Mouse (Mus musculus) splenic B cell, adult 2 months (primary cell): Measurements from ENCODE around the gene Cmss1.

Experiments
- DNase-seq: peaks from one replicate; pipeline ENCODE4 v3.0.0-alpha.2; 2011; ENCODE audit warnings: low read depth, low spot score
- H3K27me3 ChIP-seq: 2 replicates; pipeline ENCODE4 v1.6.1; 2012; ENCODE audit warnings: mild to moderate bottlenecking, low read length, moderate library complexity, mixed read lengths; ENCODE audit not compliant: control insufficient read depth, poor library complexity, insufficient read depth, severe bottlenecking
- H3K36me3 ChIP-seq: 2 replicates; pipeline ENCODE4 v1.6.1; 2012; ENCODE audit warnings: mild to moderate bottlenecking, low read length, moderate library complexity, mixed read lengths; ENCODE audit not compliant: control insufficient read depth, poor library complexity, insufficient read depth, severe bottlenecking

Cmss1 gene

DNA sequence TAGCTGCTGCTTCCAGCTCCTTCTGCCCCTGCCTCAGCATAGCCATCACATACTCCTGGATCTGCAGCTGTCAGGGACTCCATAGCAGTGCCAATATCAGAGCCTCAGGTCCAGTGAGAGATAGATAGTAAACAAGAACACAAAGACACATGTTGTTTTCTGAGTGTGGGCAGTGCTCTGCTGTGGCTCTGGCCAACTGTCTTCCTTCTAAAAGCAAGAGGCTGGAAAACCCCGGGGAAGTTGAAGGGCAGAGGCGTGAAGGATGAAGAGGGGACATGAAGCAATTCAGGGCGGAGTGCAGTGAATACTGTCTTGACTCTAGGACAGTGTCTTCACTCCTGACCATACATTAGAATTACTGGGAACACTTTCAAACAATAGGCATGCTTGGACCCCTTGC is 151.1 kb downstream of the Cmss1 start:
- Histone ChIP-seq H3K36me3 (no peaks in the 10 kb centered on the region), H3K27me3 (no peaks in the 10 kb centered on the region)
- no peak for DNase-seq

DNA sequence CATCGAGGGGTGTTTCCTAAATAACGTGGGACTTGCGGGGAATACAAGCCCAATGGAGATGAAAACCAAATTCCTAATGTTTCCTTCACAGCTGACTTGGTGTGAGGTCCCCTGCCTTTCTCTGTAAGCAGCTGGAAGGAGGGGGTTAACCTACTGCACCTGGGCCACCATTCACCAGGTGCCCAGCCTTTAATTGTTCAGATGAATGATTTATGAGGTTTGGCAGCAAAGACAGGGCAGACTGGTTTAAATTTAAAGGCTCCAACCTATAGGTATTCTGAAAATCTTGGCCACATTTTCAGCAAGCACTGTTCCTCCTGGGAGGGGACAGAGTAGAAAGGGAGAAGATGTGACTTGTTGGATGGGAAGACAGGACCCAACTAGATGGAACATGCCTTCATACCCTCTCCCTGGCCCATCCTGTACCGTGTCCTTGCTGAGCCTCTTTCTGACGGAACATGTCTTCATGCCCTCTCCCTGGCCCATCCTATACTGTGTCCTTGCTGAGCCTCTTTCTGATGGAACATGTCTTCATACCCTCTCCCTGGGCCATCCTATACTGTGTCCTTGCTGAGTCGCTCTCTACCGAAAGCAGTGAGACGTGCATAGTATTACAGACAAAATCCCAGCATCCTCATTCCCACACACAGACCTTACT is 152.4 kb downstream of the Cmss1 start:
- no peaks in the 10 kb centered on the region for H3K27me3 ChIP-seq
- no peaks in the 10 kb centered on the region for H3K36me3 ChIP-seq
- DNase-seq: no peak

- no peak for DNase-seq
- Histone ChIP-seq H3K27me3 (no peaks in the 10 kb centered on the region), H3K36me3 (no peaks in the 10 kb centered on the region)
These were observed 153.7 kb downstream of the Cmss1 start for GRCm38 (mm10) chr16:57453009-57453408.

DNA sequence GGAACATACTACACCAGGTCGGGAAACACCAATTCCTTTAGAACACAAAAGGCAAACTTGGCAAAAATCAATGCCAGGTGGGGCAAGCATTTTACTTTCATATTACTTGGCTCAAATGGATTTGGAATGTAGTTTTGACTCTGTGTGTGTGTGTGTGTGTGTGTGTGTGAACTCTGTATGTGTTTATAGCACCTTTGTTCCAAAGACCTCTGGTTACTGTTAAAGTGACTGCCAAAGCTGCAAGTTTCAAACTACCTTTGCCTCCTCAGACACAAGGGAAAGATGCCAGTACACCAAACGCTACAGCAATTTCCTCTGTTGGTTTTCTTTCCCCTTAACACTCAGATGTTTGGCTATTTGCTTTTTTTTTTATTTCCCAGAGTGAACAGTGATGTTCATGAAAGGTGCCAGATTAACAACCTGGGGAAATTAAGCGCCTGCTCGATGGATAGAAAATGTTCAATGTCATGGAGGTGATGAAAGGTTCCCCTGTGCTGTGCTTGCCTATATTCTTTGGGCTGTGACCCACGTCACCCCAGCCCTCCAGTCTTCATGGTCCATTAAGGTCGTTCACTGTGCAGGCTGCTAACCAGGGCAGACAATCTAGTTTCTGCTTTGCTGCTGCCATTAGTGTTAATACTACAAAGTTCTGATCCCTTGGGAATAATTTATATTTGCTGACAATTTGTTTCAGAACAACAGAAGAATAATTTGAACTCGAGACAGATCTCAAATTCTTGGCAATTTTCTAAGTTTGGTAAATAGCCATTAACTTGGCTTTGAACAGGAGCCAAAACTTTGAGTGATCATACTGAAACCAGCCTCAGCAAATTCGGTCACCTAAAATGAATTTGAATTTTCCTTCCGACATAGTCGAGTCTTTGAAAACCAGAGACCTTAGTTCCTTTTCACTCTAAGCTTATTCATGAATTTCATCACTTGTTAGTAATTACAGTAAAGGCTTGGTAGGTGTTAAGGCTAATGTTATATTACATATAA is 161.3 kb downstream of the Cmss1 start:
- Histone ChIP-seq H3K36me3 (no peaks in the 10 kb centered on the region), H3K27me3 (no peaks in the 10 kb centered on the region)
- no peak for DNase-seq

DNA sequence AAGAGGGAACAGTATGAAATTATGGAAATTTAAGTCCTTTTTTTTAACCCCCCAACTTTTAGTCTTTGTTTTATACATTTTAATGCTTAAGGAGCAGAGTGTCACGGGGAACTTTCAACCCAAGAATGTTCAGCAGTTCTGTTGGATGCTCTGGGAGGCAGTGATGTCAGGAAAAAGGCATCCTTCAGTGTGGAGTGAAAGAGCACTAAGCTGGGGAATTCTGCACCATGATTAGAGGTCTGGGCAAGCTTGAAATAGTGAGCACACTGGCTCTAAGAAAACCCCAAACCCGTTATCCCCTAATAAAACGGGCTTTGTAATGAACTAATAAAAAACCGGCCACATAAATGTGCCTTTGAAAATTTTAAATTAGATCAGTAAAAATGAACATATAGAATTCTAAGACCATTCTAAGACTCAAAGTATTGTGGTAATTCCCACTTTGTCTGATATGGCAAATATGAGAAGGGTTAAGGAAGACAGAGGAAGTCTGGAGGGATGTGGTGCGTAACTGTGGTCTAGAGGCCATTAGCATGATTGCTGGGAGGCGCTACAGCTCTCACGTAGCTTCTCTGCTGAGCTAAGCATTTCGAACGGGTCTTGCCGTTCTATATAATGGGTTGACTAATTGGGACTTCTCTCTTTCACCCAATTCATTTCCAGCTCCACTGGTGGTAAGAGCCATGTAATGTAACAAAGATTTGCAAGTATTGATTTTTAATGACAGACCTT is 165.8 kb downstream of the Cmss1 start:
- Histone ChIP-seq H3K36me3 (no peaks in the 10 kb centered on the region), H3K27me3 (no peaks in the 10 kb centered on the region)
- peak; percentile 48 for DNase-seq

DNA sequence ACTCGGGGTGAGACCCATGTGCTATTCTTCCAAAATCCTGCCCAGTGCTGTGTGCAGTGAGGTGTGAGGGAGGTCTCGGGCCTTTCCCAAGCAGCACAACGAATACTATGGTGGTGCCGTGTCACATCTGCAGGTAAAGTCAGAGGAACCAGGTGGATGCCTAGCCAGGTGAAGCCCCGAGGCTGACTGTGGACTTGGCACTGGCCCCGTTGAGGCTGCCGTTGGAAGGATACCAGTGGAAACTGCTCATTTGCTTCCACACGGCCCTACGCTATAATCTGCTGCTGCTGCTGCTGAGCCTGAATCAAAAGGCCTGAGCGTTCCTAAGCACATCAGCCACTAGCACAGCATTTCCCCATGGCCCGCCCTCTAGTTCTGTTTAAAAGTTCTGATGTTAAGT is 167.5 kb downstream of the Cmss1 start:
- no peak for DNase-seq
- no peaks in the 10 kb centered on the region for H3K27me3 ChIP-seq
- no peaks in the 10 kb centered on the region for H3K36me3 ChIP-seq

GRCm38 (mm10) chr16:57438288-57438685 is 168.4 kb downstream of the Cmss1 start:
- no peaks in the 10 kb centered on the region for H3K27me3 ChIP-seq
- no peak for DNase-seq
- H3K36me3 ChIP-seq: no peaks in the 10 kb centered on the region

- DNase-seq: no peak
- Histone ChIP-seq H3K36me3 (no peaks in the 10 kb centered on the region), H3K27me3 (no peaks in the 10 kb centered on the region)
These were observed 169.0 kb downstream of the Cmss1 start for GRCm38 (mm10) chr16:57437523-57438287.

DNA sequence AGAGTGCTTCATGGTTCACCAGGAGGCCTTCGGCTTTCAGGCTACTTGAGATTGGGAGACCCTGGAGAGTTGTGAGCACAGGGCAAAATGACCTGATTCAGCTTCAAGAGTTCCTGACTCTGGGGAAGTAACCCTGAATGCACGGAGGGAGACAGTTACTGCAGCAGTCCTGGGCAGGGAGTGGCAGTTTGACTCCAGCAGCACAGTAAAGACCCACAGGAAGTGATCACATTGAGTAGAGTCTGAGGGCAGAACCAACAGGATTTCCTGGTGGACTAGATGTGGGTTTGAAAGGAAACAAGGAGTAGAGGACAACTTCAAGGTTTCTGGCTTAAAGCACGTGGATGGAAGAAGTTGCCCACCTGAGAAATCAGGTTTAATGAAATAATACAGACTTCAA is 172.0 kb downstream of the Cmss1 start:
- Histone ChIP-seq H3K27me3 (no peaks in the 10 kb centered on the region), H3K36me3 (no peaks in the 10 kb centered on the region)
- peak; percentile 32 for DNase-seq

GRCm38 (mm10) chr16:57433671-57434070 is 173.0 kb downstream of the Cmss1 start:
- no peak for DNase-seq
- no peaks in the 10 kb centered on the region for H3K27me3 ChIP-seq
- H3K36me3 ChIP-seq: no peaks in the 10 kb centered on the region

GRCm38 (mm10) chr16:57433173-57433572 is 173.5 kb downstream of the Cmss1 start:
- no peak for DNase-seq
- H3K27me3 ChIP-seq: no peaks in the 10 kb centered on the region
- no peaks in the 10 kb centered on the region for H3K36me3 ChIP-seq

GRCm38 (mm10) chr16:57431294-57431693 is 175.4 kb downstream of the Cmss1 start:
- H3K27me3 ChIP-seq: no peaks in the 10 kb centered on the region
- H3K36me3 ChIP-seq: no peaks in the 10 kb centered on the region
- no peak for DNase-seq

DNA sequence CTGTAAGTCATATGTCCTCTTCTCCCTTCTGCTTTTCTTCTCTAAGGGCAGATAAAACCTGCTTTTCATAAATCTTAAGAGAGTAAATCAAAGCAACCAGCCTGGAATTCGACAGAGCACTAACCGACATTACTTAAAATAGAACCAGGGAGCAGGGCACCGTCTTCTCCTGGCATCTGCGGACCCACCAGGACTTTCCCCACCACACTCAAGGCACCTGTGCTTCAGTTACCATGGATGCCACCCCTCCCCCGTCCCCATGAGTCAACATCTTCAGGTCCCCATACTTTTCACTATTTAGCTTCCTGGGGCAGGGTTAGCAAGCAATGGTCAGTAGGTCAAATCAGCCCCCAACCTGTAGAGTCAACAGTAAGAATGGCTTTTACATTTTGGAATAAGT is 177.7 kb downstream of the Cmss1 start:
- no peak for DNase-seq
- H3K36me3 ChIP-seq: no peaks in the 10 kb centered on the region
- H3K27me3 ChIP-seq: no peaks in the 10 kb centered on the region

GRCm38 (mm10) chr16:57427516-57428285 is 179.0 kb downstream of the Cmss1 start:
- DNase-seq: no peak
- Histone ChIP-seq H3K27me3 (no peaks in the 10 kb centered on the region), H3K36me3 (no peaks in the 10 kb centered on the region)
